Mouse (Mus musculus) erythroid progenitor cell, adult 5-6 weeks (primary cell): ENCODE measurements around the gene Cbx3. TPM values are rescaled to one million over a fixed set of nuclear protein-coding genes. Genes with fewer than 3 reads are reported as not detected.
A peak's percentile ranks its signal among the peaks of the same experiment; 100 is the strongest.

Experiments used
- ATAC-seq: replicated peaks from 2 replicates; pipeline ENCODE4 v1.8.0; 2016; ENCODE audit warnings: moderate number of reproducible peaks, mild to moderate bottlenecking, moderate TSS enrichment, inconsistent platforms; ENCODE audit not compliant: poor library complexity, low FRiP score, severe bottlenecking
- total RNA-seq, 2 experiments: library from RNA; stranded (forward) in 1 of 2; stranded (reverse) in 1 of 2; fragments of 150-400 nt in 1 of 2; fragments of 186-747, 209-891 nt in 1 of 2; gene quantifications; 2 replicates each; pipeline versions ENCODE4 v1.2.3 to v1.2.4; 2015 to 2017; ENCODE audit warnings: low replicate concordance in 2 of 2

Gene Cbx3
- total RNA-seq (2015; ENCODE audit: low replicate concordance) (276 and 309 TPM in 2 replicates), total RNA-seq (2017; ENCODE audit: low replicate concordance) (350 and 420 TPM in 2 replicates)

DNA sequence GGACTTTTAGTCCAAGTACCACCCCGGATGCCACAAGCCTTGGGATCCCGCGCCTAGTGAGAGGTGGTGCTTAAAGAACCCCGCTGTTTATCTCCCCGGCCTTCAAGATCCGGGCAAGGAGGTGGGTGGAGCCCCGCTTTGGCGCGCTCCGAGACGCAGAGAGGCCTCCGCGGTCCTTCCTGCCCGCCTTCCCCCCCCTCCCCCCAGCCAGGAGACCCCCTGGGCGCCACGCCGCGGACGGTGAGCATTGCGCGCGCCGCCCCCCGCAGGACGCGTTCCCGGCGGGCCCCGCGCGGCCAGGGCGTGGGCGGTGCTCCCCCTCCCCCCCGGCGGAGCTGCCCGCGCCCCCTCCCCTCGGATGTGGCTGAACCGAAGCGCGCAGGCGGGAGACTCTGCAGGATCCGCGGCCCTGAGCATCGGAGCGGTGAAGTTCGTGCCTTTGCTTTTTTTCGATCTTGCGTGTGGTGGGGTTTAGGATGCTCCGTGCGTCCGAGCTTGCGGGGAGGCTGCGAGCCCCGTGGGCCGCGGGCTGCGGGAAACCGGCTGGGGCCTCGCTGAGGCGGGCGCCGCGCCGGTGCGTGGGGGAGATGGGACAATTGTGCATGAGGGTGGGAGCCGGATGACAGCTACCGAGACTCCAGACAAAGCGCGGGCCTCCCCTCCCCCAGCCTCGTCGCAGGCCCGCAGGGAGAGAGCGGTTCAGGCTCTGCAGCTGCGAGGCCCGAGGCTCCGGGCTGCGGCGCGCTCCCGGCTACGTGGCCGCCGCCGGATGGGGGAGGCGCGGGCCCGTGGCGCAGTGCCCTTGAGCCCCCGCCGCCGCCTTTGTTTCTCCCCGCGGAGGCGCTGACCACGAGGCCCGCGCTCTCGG lies at the start of gene Cbx3:
Cbx3 (plus strand) TSS at position 50 of the 868 bp plus-strand sequence.
- ATAC-seq = peak; percentile 75

GRCm38 (mm10) chr6:51423466-51424122 lies 46.6 kb upstream of the Cbx3 start:
- ATAC-seq = no peak

- ATAC-seq = no peak
Observed at GRCm38 (mm10) chr6:51424537-51424936, 45.6 kb upstream of the Cbx3 start.

- peak; percentile 85 for ATAC-seq
Observed at GRCm38 (mm10) chr6:51432535-51433397, 37.4 kb upstream of the Cbx3 start, which contains the start of gene Nfe2l3. TSS of gene Nfe2l3 (plus strand) at chr6:51432670.

DNA sequence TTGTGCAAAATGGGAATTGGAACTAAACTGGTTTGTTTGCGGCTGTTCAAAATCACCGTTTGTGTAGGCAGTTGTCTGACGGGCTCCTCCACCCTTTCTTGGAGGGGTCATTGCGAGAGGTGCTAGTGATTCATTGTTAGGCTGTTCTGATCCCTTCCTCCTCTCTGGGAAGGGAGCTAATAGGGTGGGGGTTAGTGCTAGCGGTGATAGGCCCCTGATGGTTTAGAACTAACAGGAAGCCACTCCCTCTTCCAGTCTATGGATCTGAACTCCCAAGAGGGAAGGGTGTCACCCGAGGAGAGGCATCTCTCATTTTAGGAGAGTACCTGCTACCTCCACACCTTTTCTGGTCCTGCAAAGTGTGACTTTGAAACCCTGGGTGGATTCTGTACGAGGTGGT lies 35.9 kb upstream of the Cbx3 start:
- no peak for ATAC-seq

DNA sequence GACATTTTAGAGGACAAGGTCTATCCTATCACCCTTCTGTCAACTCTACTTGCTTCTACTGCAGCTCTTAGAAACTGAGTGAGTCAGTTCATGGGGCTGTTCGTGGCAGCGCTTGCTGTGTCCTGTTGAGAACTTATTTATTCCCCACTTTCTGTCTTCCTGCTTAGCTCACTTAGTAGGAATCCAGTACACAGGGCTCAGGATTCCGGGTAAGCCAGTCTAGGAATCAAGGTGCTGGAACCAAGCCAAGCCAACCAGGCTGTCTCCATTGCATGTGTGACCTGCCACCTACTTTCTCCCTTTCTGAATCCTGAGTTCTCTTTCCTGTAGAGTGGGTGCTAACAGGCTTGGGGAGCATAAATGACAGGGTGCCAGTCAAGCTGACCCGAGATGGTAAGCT lies 32.5 kb upstream of the Cbx3 start:
- no peak for ATAC-seq

GRCm38 (mm10) chr6:51438826-51439330 lies 31.3 kb upstream of the Cbx3 start:
- no peak for ATAC-seq

DNA sequence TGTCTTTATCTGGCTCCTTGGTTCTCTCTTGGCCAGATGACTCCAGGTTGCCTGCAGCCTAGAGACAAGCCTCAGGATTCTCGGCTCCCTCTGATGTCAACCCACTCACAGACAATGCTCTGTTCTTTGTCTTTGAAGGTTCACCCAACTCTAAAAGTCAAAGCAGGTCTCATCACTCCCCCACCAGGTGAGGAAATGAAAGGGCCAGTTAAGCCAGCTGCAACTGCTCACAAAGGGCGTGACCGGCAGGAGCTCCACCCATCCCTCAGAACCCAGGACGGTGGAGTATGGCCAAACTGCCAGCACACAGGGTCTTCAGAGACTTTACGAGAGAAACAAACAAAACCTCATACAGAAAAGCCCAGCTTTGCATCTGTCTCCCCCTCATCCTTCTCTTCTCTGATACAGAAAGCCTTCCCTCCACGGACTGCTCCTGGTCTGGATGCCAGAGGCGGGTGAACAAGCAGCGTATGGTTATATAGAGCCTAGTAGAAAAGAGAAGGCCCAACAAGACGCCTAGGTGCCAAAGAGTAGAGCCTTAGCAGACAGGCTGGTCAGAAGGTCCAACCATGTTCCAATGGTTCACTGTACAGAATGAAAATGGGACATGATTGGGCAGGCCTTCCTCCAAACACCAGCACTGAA lies 27.8 kb upstream of the Cbx3 start:
- ATAC-seq = no peak

- no peak for ATAC-seq
Observed at GRCm38 (mm10) chr6:51452927-51453503, 17.1 kb upstream of the Cbx3 start.

DNA sequence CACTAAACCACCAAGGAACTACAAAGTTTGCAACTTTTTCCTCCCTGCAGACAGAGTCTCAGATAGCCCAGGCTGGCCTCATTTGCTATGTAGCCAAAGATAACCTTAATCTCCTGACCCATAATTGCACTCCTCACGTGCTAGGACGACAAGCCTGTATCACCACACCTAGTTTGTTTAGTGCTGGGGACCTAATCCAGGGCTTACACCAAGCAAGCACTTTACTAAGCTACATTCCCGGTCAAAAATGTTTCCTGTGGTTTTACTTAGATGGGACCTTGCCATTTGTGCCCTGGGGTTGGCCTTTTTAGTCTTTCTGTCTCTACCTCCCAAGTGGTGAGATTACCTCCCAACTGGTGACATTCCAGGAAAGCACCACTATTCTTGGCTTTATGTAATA lies 15.2 kb upstream of the Cbx3 start:
- ATAC-seq = no peak

GRCm38 (mm10) chr6:51456198-51456597 lies 14.0 kb upstream of the Cbx3 start:
- no peak for ATAC-seq

- ATAC-seq = no peak
Observed at GRCm38 (mm10) chr6:51457283-51457682, 12.9 kb upstream of the Cbx3 start.

DNA sequence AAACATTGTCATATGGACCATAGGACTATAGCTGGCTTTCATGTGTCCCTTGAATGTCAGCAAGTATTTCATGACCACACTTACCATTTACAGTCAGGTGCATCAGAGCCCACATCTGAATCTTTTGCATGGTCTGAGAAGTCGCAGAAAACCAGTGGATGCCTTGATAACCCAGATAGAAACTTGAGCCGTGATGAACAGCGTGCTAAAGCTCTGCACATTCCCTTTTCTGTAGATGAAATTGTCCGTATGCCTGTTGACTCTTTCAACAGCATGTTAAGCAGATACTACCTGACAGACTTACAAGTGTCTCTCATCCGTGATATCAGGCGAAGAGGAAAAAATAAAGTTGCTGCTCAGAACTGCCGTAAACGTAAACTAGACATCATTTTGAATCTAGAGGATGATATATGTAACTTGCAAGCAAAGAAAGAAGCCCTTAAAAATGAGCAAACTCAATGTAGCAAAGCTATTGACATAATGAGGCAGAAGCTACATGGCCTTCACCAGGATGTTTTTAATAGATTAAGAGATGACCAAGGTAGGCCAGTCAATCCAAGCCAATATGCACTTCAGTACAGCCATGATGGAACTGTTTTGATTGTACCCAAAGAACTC lies 12.3 kb upstream of the Cbx3 start:
- no peak for ATAC-seq

GRCm38 (mm10) chr6:51458925-51459312 lies 11.2 kb upstream of the Cbx3 start:
- no peak for ATAC-seq

- ATAC-seq = no peak
Observed at GRCm38 (mm10) chr6:51459313-51460020, 10.7 kb upstream of the Cbx3 start.

GRCm38 (mm10) chr6:51460021-51460360 lies 10.2 kb upstream of the Cbx3 start:
- ATAC-seq = no peak

- no peak for ATAC-seq
Observed at GRCm38 (mm10) chr6:51460363-51460762, 9.8 kb upstream of the Cbx3 start.

- ATAC-seq = no peak
Observed at GRCm38 (mm10) chr6:51467649-51468048, 2.5 kb upstream of the Cbx3 start.
